Mouse (Mus musculus): ENCODE data around the gene Chic1.

Chic1 gene

DNA sequence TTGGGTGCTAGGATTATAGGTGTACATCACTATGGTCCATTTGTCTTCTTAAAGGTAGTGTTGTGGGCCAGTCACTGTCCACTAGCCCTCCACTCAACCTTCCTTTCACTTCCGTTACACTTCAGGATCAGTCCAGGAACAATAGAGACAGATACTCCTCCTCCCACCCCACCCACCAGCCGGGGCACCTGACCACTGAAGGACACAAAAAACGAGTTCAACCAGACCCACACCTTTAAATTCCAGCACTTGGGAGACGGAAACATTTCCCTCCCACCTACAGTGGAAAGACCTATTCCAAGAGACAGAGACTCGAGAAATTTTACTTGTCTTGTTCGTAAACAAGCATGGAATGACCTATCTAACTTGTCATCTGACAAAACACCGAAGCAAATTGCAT, 76.0 kb downstream of the Chic1 start:
- no peak for DNase-seq (ENCODE audit: low read depth)

GRCm38 (mm10) chrX:103438023-103438422, 81.7 kb downstream of the Chic1 start:
- DNase-seq (ENCODE audit: low read depth) = no peak

DNA sequence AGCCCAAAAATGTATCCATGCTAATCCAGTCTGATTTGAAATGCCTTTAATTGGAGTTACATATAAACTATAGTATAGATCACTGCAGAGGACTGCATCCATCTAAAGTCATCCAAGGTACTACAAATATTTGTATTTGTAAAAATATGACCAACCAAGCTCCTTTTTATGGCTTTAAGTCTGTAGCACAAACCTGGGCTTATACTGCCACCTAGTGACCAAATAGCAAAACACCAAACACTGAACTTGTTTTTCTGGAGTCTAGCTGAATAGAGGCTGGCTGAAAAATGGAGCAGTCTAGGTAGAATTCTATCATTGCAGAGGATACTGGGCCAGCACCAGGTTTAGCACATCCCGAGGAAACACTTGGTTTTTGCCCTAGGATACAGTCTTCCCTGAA, 84.5 kb downstream of the Chic1 start:
- peak; percentile 76 for DNase-seq (ENCODE audit: low read depth)

DNA sequence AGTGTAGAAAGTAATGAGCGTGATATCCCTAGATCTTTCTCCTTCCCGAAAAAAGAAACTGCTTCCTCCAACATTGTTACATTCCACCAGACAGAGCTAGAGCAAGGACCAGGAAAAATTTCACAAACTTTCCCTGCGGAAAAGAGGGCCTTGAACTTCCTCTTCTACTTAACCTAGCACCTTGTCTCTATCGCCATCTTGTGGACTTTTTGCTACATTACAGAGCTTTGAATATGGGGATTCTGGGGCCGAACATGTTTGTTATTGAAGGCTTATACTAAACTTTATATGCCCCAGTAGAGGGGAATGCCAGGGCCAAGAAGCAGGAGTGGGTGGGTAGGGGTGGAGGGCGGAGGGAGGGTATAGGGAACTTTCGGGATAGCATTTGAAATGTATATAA, 87.5 kb downstream of the Chic1 start:
- DNase-seq (ENCODE audit: low read depth) = peak; percentile 79
